Mouse (Mus musculus) liver (tissue): ENCODE results near the gene Slx4ip.

Experiments used
- DNase-seq: peaks from one replicate; pipeline ENCODE4 v3.0.0-alpha.2; 2020; ENCODE audit warnings: mixed read lengths

The Slx4ip gene

DNA sequence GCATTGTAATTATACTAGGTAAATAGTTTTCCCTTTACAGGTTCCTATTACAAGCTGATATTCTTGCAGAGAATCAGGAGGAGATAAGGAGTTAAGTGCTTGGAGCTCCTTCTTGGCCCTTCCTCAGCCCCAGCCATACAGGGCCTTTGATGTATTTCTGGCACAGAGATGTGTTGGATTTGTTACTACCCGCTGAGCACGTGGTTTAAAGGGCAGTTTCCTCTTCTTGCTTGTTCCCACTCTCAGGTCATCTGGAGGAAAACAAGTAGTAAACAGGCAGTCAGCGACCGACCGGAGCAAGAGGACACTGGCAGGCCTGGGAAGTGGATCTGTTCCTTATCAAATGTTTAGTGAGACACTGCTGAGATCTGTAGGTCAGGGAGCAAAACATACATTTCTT, 56.9 kb downstream of the Slx4ip start:
- DNase-seq: no peak

DNA sequence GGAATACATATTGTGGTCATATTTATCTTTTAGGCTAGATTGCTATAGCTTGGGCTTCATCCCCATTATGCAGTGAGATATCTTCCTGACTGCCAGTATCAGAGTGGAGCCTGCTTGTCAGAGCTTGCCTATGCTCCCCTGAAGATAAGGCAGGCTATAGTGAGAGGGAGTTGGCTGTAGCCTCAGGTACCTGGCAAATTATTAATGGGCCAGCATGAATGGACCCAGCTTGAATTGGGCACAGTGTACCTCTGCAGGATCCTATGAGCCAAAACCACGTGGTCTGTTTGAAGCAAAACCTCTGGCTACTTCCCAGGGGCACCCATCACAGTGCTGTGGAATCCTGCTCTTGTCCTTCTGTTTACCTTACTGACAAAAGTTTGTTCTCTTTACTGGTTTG, 61.2 kb downstream of the Slx4ip start:
- DNase-seq: no peak

- DNase-seq: no peak
Observed at GRCm38 (mm10) chr2:136955726-136956571, 64.9 kb downstream of the Slx4ip start.

DNA sequence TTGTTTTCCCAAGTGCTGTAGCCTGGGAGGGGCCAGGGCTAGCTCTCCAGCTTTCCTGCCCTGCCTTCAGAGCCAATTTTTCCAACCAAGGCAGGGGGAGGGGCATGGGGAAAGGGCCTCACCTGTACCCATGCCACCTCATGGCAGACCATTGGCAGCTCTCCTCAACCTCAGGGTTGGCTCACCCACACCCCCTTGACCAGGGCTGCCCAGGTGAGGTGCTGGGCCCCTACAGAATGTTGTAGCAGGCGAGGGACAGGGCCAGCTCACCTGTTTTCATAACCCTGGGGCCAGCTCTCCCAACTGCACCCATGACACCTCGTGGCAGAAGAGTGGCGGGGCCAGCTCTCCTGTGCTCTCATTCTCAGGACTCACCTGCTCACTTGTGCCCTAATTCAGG, 67.7 kb downstream of the Slx4ip start:
- no peak for DNase-seq

DNA sequence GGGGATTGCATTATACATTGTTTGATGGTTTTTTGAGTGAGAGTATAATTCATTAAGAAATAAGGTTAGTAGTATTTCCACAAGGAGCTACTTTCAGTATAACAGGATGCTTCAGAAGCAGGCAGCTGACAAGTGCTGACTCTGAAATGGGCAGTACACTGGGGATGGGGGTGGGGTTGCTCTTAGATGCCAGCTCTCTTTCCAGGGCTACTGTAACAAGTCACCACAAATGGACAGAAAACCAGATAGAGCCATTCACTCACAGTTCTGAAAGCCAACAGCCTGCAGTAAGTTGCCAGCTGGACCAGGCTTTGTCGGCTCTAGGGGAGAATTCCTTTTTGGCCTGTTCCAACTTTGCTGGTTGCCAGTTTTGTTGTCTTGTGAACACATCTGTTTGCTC, 84.8 kb downstream of the Slx4ip start:
- no peak for DNase-seq

- DNase-seq: no peak
Observed at GRCm38 (mm10) chr2:136979056-136979772, 88.2 kb downstream of the Slx4ip start.

DNA sequence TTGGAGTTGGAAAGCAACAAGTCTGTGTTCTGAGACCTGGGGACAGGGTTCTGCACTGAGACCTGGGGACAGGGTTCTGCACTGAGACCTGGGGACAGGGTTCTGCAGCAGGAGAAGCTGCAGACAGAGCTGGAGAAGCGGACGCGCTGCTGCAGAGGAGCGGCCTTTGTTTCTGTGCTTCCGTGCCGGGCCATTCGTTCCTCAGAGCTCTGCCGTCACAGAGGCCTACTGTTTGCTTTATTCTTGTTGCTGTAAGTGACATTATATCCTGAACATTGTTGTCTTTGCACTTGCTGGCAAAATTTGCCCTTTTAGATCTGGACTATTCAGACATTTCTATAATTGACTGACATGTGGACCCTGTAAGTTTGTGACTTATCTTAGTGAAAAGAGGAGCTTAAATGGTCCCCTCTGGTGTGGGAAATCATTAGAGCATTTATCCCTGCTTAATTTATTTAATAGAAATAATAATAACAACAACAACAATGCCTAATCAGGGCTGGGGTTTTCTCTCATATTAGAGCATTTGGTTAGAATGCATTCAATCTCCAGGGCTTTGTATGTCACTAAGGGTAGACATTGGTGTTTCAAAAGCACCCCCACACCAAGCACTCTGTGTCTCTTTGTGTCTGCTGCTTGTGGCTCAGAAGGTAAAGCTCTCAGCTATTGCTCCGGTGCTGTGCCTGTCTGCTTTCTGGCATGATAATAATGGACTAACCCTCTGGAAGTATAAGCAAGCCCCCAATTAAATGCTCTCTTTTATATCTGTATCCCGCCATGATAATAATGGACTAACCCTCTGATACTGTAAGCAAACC, 90.3 kb downstream of the Slx4ip start:
- DNase-seq: no peak

- DNase-seq: no peak
Observed at GRCm38 (mm10) chr2:136983959-136984358, 92.9 kb downstream of the Slx4ip start.

DNA sequence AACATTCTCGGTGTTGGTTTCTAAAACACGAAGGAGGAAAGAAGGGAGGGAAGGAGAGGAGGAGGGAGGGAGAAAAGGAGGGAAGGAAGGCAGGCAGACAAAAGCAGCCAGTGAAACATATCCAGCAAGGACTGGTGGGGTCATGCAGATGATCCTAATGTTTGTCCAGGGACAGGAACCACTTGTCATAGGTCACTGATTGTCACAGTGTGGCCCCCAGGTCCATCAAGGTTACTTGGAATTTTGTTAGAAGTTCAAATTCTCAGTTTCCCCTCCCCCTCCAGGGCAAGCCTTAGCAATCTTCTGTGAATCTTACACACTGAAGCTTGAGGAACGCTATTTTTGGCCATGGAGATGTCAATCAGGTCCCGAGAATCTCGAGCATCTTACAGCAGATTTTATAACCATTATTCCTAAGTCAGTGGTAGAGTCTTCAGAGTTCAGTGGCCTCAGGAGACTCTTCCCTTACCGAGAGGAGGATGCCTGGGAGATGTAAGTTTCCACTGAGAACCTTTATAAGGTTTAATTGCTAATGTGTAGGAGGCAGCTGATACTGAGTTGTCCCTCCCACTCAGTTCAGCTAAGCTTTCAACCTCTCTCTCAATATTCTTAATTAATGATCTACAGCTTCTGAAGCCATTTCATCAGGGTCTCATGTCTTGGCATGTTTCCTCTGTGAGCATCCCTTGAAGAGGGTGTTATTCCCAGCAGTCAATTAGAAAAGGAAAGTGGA, 95.1 kb downstream of the Slx4ip start:
- DNase-seq: no peak

DNA sequence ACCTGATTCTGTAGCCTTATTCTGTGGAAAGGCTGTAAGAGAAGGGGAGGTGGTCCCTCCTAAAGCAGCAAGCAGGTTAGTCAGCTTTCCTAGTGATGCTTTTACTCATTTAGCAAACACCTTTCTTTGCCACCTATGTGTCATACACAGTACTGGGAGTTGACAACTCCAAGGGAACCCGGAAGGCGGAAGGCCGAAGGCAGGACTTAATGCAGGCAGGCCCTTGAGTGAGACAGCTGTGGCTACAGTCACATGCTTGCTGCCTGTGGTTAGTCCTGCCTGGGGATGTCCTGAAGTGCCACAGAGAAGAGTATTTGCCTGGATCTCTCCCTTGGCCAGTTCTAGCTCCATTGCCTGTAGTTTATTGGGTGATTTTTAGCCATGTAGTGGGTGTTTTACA, 102.1 kb downstream of the Slx4ip start:
- no peak for DNase-seq

DNA sequence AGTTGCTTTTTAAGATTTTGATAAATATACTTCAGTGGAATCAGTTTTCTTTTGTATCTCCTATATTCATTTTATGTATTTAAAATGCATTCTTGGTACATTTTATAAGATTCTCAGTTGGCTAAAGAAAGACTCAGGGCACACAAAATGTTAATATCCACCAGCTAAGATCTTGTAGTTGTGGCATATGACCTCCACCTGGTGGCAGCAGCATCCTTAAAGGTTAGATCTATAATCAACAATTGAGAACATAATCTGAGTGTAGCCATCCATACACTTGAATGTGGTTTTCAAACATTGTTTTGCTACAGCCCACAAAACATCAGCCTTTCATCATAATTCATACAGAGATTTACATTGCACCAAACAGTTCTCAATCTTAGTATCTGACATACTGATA, 106.1 kb downstream of the Slx4ip start:
- DNase-seq: no peak

DNA sequence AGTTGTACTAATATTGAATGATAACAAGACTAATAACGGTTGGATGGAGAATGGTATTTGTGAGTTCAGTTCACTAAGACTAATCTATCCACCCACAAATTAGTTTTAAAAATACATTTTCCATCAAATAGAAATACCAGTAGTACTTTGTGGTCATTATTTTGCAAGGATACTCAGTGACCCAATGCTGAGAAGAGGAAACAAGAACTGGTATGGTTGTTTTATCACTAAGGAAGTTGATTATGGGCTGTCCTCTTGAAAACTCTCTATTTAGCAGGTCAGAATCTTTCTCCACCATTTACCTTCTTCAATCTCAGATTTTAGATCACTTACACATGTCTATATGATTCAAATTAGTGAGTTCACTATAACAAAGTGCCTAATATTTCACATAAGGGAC, 111.0 kb downstream of the Slx4ip start:
- no peak for DNase-seq

- DNase-seq: no peak
Observed at GRCm38 (mm10) chr2:137006656-137007055, 115.6 kb downstream of the Slx4ip start.

- no peak for DNase-seq
Observed at GRCm38 (mm10) chr2:137011980-137012379, 121.0 kb downstream of the Slx4ip start.

- no peak for DNase-seq
Observed at GRCm38 (mm10) chr2:137013151-137013550, 122.1 kb downstream of the Slx4ip start.

GRCm38 (mm10) chr2:137013811-137014350, 122.9 kb downstream of the Slx4ip start:
- DNase-seq: no peak

DNA sequence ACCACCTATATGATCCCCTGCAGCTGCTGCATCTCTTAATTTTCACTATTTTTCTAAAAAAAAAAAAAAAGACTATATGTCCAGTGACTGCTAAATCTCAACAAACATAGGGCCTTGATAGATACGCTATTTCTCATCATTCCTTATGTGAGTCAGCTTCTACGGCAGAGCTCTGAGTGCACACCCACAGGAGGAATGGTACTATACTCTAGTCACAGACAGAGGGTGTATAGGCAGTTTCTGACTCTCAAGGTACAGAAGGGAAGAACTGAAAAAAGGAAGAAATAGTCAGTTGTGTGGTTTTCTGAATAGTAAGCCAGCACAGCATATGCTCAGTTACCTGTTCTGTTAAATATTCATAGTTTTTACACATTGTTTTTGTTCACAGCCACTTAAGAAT, 123.4 kb downstream of the Slx4ip start:
- no peak for DNase-seq

- DNase-seq: no peak
Observed at GRCm38 (mm10) chr2:137044122-137044521, 153.1 kb downstream of the Slx4ip start.

DNA sequence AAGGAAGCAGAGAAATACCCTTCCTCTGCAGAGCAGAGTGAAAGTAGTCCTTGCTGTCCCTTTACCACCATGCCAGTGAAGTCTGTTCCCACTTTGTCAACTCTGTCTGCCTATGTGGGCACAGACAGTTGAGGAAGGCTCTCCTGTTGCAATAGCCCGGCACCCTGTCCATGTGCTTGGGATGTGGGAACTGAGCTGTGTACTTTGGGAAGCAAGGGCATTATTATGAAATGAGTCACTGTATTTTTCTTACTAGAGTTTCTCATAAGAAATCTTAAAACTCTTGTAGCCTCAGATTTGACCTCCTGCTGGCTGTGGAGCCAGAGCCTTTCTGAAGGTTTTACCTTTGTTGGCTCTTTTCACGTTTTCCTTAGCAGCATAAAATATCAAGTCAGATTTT, 158.3 kb downstream of the Slx4ip start:
- no peak for DNase-seq

DNA sequence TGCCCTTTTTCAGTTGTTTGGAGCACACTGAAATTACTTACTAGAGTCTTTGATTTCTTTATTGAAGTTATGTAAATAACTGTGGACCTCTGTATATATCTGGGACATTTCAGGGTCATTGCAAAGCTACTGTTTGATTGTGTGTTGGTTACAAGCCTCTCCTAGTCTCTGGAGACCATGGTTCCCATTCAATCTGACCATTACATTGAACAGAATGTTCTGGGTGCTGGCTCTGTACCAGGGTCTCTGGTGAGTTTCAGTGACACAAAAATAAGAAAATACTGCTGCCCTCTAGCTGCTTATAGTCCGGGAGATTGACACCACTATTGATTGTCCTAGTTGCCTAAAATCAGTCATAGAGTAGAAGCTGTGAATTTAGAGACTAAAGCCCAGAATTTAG, 158.9 kb downstream of the Slx4ip start:
- DNase-seq: no peak

- DNase-seq: no peak
Observed at GRCm38 (mm10) chr2:137063829-137064228, 172.8 kb downstream of the Slx4ip start.

GRCm38 (mm10) chr2:137064513-137064912, 173.5 kb downstream of the Slx4ip start:
- DNase-seq: no peak
